Mouse (Mus musculus) 416B (cell line): ENCODE measurements at regions not wholly inside any gene's neighbourhood (a gene's known extent, or its start where the extent isn't known, plus 50 kb on each side); places are given as distances from the start of the nearest gene placed in this dataset.

Experiments
- DNase-seq: peaks from one replicate; pipeline ENCODE4 v3.0.0; 2011; ENCODE audit warnings: low read depth

DNA sequence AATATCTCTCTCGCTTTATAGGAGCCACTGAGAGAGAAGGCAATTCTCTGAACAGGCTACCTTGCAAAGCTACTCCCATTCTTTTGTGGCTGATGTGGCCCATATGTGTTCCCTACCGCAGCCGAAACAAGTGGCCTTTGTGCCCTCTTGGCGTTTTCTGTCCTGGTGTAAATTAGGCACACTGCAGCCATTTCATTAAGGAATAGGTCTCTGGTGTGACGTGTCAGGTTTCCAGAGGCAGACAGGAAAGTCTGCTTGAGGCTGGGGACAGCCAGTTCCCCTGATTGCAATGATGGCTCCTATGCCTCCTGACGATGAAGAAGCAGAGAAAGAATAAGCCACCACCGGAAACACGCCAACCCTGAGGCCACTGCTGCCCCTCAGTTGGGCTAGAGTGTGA lies 59.3 kb upstream of the Bcor start:
- DNase-seq, result no peak

DNA sequence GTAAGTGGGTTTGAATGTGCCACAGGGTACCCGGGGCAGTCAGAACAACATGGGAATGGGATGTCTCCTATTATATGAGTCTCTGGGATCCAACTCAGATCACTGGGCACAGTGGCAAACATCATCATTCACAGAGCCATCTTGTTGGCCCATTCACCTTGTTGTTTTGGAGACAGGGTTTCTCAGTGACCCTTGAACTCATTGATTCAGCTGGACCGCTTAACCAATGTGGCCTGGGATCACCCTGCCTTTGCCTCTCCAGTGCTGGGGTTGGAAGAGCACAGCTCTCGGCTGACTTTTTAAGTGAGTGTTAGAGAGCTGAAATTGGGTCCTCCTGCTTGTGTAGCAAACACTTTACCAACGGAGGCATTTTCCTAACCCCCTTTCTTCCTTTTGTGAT lies 64.2 kb upstream of the Bcor start:
- DNase-seq, result no peak

DNA sequence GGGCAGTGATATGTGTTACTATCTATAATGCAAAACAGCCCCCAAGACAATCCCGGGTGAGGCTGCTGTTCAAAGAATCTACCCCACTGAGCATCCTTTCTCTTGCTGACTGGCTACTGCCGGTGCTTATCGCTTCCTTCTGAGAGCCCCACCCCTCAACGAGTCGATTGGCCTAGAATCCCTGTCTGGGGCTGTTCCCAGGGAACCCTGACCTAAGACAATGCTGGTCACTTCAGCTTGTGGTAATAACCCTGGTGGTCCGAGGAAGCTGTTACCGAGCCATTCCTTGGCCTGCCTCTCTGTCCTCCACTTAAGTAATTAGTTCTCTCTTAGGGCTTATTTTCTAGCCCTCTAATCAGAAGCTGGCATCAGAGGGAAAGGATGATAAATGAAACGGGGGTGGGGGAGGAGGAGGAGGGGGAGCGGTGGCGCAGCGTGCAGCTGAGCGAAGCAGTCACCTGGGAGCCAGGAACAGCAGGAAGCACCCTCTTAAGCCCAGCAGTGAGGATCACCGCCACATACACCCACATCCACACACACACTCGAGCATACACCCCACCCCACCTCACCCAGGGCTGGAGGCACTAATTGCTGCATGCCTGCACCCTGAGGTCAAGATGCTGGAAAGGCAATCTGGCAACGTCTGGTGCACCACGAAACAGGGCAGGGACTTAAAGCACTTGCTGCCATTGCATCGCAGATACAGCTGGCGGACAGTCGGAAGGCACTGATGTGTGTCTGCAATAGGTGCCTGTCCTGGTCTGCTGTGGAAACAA lies 65.1 kb upstream of the Bcor start:
- no peak for DNase-seq

DNA sequence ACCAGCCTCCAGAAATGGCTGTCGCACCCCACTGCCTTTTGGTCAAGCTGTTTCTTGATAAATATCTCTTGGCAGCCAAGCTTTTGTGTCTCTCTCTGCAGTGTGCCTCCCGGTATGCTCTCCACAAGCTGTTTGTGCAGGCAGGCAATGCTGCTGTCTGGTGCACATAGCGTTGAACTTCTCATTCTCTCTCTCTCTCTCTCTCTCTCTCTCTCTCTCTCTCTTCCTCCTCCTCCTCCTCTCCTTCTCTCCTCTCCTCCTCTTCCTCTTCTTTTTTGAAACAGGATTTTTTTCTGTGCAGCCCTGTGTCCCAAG lies 65.7 kb upstream of the Bcor start:
- no peak for DNase-seq

DNA sequence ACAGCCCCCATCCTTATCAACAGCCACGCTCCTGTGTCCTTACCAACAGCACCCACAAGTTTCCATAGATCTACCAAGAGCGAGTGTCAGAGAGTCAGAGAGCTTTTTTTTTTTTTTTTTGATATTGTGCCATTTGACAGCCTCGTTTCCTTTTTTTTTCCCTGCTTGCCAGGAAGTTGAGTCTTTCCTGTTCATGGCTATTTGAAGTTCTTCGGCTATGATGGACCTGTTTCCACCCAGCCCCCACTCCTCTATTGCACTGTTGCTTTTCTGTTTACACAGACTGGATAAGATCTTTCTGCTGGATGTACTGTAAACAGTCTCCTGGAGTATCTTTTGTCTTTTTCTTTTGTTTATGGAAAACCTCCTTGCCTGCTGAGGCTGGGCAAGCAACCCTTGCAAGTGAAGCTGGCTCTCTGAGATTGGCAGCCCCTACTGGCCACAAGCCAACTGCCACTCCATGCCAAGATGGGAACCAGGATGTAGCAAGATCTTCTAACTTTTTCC lies 80.4 kb upstream of the Bcor start:
- DNase-seq, result peak; percentile 62

DNA sequence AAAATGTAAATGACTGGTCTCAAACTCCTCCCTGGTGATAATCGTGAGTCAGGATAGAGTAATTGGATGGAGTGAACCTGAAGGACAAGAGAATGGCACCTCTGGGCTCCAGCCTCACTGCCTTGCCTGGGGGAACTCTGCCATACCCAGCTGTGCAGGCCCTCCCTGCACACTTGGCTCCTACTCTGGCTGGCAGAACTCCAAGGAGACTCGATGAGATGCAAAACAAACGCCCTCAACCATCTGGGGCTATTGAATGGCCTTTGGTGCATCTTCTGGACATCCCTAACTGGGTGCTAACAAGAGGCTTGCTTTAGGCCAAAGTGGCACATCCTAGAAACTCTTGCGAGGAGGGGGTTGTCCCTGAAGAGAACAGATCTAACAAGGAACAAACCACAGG lies 81.6 kb upstream of the Bcor start:
- DNase-seq, result no peak

DNA sequence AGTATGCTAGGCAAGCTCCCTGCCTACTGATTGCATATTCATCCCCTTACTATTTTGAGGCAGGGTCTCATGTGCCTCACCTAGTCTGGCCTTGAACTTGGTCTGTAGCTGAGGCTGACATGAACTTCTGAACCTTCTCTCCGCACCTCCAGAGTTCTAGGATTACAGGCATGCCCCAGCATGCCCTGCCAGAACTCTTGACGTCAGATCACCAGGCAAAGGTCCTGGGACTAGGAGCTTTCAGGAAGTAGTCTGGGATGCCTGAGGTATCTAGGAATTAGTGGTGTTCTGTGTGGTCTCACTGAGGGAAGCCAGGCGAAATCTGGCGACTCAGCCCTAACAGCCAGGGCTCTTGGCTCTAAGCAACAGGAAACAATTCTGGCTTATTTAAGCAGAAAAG lies 88.9 kb upstream of the Bcor start:
- DNase-seq, result no peak

DNA sequence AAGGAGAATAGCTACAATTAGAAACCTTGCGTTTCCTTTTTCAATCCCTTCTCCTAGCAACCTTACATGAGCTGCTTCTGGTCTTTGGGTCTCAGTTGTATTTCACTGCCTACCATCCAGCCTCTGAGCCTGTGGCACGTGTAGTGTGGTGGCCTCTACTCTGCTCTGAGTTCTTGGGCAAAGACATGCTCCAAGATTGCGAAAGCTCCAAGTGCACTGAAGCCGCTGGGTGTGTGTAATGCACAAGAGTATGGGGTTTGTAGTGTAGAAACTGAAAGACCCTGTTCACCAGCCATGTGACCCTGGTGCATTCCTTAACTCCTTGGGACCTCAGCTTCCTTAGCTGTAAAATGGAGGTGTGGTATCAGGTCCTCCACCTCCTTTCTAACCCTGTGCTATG lies 89.8 kb upstream of the Bcor start:
- DNase-seq, result peak; percentile 45

DNA sequence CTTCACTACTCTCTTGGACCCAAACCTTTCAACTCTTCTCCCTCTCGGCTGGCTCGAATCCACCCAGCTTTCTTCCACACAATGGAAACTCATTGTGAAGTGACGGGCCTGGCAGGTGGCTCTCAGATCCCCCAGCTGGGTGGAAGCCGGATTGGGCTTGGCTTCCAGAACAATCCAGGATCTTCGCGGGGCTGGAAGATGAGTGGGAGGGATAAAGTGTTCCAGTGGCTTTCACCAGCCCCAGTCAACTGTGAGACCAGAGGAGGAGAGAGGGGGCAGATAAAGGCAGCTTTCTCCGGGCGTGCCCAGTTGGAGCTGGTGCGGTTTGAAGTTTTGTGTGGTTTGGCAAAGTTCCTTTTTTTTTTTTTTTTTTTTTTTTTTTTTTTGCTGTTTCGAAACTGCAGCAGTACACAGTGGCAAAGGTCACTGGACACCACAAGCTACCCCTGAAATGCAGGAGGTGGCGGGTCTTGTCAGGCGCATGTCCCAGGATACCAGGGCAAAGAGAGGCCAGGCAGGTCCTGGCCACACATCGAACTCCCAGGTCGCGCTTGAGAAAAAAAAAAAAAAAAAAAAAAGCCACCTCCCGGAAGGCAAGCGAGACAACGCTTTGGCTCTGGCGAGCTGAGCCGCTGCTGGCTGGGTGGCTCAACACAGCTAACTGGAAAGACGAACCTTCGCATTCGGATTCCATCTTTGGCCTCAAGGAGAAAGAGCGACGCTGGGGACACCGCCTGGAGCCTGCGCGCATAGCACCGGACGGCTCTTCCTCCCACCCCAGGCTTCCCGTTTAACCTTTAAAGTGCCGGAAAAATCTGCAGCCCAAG lies 91.9 kb upstream of the Bcor start:
- DNase-seq, result peak; percentile 90

DNA sequence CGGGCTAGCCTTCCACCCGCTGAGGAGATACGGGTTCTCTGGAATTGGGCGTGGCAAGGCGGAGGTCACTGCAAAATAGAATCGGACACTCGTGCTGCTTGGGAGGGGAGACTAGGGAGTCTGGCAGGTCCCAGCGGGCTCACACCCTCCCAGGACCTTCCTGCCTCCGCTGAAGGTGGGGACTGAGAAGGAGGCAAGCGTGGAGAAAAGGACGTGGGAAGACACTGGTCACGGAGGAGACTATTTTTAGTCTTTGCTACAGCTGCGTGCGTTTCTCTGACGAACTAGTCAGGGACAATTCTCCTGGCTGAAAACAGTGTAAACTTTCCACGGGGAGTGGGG lies 92.5 kb upstream of the Bcor start:
- DNase-seq, result no peak

DNA sequence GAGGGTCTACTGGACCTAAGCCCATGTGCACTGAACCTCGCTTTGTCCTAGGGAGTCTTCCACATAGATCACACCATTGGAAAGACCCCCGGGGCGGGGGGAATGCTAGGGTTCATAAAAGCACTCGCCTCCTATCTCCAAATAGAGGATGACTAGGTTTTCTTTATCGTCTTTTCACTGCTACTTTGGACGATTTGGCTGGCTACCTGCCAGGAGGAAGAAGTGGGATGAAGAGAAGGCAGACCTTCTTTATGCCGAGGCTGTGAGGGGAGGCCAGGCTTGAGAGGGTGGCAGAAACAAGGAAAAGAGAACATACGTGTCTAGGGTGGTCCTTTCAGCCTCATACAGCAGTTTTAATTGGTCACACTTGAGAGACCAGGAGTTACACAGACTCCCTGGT lies 96.6 kb upstream of the Bcor start:
- DNase-seq, result no peak

DNA sequence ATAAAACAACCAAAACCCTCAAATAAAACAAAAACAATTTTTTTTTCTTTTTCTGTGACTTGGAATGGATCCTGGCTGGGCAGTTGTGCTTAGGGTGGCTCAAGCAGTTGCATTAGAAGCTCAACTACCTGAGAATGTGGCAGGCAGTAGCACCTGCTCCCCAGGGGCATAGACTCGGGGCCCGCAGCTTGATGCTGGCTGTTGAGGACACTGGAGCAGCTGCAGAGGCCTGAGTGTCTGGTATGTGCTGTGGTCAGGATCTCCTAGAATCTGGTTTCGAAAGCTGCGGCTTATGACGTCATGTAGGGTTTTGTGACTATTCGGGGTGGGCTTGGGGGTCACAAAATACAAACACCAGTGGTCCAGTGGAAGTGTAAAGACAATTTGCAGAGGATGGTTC lies 103.7 kb upstream of the Bcor start:
- no peak for DNase-seq

DNA sequence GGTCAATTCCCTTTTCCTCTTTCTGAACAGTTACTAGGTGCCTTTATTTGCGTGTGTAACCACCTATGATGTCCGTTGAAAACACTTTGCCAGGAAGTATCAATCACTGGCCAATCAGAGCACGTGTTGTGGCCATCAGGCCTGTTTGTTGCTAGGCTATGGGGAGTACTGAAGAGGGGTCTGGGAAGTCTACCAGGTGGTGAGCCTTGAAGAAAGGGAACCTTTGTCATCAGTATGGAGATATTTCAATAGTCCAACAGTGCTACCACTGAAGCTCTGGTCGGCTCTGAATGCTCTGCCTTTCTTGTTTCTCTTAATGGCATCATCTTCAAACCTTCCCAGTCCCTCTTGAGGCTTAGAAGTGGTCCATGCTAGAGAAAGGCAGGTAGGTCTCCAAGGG lies 124.6 kb upstream of the Bcor start:
- no peak for DNase-seq

DNA sequence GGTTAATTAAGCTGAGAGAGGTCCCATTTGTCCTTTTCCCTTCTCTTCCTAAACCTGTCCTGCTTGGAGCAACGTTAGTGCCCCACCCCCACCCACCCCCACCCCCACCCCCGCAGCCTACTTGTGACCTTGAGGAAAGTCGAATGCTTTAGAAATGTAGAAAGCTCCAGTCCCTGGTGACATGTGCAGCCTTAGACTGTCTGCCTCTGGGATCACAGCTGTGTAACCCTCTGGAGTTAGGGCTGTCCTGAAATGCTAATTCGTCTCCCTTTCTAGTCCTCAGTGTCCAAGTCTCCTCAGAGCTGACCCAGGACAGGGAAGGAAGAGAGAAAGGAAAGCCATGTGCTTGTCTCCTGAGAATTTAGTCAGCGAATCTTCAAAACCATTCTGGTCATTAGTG lies 125.0 kb upstream of the Bcor start:
- DNase-seq, result no peak

DNA sequence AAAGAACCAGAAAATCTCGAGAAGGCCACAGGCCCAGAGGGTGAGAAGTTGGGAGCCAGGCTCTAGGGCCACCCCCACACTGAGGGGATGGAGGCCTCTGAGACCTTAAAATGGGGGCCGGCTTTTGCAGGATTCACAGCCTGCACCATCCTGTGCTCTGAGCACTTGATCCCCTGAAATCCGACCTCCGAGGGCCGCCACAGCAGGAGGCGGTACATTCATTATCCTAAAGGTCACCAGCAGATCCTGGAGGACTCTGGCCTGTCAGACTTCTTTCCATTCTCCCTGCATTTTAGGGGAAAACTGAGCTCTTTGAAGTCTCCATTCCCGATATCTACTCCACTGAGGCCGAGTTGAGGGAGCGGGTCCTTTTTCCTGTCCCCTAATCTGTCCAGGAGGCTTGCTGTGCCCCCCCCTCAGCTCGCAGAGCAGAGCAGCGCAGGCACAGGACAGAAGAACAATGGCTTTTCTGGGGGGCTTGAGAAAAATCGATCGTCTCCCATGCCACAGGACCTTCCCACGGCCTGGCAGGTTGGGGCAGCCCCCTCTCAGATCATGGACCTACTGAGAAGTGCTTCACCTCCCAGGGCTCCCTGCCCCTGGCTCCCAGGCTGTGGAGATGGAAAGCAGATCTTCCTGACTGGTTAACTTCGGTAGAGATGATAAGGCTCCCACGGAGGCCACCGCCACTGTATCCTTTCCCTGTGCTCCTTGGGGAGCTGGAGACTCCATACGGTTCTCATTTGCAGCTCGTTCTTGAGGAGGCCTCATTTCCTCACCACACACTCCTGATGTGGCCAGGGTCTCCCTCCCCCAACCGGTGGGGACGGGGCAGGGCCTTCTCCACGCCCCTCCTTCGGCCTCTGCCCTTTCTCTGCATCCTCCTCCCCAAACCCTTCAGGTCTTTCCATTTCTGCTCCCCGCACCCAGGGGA lies 126.1 kb upstream of the Bcor start:
- no peak for DNase-seq

DNA sequence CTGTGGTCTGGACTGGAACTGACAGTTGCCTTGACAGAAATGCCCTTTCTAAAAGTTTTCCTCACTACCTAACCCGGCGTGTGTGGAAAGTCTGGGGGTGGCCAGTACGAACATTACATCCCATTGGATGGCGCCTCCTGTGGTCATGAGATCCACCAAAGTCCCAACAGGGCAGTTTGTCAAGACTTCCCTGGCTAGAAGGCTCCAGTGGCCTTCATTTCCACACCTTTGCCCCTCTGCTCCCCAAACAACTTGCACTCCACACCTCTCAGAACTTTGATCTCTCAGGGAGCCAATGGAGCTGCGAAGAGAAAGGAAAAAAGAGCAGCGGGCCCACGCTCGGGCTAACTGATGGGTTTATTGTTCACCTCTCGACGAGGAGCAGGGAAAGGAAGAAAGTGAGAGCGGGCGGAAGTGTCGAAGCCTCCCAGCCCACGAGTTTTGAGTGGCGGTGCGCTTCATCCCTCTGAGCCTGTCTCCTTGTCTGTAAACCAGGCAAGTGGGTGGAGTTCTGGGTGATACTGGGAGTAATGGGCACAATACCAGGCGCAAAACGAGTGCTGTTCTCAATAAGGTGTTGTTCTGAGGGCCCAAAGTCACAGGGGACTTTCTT lies 126.9 kb upstream of the Bcor start:
- DNase-seq, result no peak

DNA sequence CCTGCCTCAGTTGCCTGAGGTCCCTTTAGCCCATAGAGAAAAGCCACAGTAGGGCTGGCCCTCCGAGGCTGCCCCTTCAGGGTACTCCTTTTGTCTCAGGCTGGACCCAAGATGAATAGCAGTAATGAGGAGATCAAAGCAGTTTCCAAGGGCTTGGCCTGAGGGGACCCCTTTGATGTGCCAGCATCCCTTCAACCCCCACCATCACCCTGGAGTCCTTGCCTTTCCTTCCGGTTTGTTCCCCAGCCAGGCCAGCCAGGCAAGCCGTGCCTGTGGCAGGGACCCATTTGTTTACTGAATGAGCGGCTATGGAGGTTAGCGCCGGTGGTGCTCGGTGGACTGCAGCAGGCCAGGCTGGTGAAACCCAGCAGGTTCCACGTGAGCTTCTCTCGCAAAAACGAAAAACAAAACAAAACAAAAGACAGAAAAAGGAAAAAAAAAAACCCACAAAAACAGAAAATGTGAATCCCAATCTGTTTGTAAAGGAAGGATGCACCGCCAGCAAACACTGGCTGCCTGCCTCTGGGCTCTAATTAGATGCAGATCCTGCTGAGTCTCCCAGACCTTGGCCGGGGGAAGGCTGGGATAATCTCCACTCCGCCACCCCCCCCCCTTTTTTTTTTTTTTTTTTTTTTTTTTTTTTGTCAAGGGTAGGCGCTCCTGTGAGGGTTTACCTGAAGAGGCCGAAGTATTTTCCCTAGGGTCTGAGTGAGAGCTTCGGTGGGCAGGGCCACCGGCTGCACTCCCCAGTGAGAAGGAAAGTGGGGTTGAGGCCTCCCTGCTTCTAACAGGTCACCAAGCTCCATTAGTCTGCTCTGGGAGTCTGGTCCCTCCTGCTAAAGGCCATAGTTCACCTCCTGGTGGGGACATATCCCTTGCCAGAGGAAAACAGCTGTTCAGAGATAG lies 127.8 kb upstream of the Bcor start:
- no peak for DNase-seq

DNA sequence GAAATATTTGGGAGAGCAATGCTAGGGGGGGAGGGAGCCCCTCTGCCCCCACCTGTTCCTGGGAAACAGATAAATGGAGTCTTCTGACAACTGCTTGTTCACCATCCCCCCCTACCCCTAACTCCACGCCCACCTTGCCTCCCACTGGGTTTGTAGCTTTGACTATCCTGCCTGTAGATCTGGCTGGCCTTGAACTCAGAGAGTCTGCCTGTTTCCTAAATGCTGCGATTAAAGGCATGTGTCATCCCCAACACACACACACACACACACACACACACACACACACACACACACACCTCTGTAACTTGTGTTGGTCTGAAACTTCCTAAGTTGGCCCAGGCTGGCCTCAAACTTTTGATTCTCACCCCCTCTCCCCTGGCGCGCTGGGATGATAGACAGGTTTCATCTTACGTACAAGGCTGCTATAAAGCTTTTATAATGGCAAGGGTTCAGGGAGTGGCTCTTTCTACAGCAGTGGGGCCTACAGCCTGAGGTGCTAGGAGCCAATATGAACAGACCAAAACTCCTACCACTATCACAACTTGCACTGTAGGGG lies 128.5 kb upstream of the Bcor start:
- no peak for DNase-seq

DNA sequence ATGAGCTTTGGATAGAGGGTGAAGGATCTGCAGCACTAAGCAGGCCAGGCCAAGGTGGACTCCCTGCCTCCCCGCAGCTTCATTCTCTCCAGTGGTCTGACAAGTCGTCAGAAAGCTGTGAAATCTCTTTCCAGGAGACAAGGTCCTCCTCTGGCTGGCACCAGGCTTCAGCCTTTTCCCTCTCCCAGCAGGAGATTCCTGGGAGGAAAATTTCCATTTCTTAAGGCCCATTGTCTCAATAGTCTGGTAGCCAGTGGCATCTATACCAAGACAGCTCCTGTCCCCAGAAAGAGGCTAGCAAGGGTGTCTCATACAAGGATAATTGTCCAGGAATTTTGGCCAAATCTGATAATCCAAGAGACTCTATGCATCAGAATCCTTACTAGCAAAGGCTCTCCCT lies 133.0 kb upstream of the Bcor start:
- no peak for DNase-seq

DNA sequence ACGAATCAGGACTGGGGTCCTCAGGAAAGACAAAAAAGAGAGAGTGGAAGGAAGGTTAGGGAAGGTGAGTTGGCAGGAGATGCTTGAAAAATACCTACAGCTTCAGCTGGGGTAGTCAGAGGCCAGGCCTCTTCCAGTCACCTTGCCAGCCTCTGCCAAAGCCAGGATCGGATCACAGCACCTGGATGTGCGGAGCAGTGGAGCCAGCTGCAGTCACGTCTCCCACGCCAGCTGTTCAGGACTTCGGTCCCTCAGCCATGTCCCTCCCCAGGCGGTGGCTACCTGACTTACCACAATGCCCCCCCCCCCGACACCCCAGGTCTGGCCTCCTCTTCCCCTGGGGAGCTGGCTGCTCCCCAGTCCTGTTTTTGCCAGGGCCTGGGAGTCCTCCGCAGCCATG lies 134.3 kb upstream of the Bcor start:
- no peak for DNase-seq

DNA sequence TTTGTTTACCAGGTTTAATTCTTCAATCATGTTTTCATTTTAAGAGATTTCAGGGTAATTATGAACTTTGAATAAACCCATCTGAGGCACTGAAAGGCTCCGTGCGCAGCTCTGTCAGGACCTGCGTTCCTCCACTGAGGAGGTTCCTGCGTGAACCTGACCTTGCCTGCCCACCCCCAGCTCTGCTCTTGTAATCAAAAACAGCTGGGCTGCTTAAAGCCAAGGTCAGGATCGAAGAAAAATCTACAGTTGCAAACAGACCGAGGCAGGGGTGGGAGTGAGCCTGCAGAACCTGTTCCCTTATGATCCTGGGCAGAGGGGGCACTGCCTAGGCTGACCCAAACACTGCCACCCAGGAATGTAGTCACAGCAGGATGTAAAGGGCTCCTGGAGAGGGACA lies 134.8 kb upstream of the Bcor start:
- no peak for DNase-seq
